Mouse (Mus musculus): ENCODE measurements around the gene 1700047I17Rik2. TPM values are rescaled to one million over a fixed set of nuclear protein-coding genes. Genes with fewer than 3 reads are reported as not detected.
"Not testable (repeated sequence)": the region's sequence is repeated elsewhere in the genome, so short reads cannot be mapped to it uniquely, and the experiment has no call there.

The 1700047I17Rik2 gene
- not detected in 2 replicates for polyA plus RNA-seq (2012; ENCODE audit: insufficient read depth, insufficient read length, missing spikeins)

DNA sequence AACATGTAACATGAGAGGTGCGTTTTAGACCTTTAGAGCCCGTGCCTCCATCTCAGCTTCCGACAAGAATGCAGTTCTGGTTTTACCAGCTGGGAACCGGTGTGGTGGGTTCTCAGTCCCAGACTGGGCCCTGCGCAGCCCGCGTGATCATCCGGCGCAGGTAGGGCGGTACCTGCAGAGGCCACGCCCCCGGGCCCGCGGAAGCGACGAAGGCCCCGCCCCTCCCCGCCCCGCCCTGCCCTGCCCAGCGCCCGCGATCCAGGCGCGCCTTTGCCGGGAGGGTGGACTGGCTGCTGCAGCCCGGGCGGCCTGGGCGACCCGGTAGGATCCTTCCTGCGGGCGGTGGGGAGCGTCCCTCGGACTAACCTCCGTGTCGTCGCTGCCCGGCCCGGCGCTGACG is at the start of gene 1700047I17Rik2:
TSS of gene 1700047I17Rik2 (plus strand) at position 287 of the 400 bp plus-strand sequence.
- H3K4me3 ChIP-seq (ENCODE audit: insufficient read depth, low read length) = not testable (repeated sequence)

GRCm38 (mm10) chr12:55154559-55155448 is 44.6 kb upstream of the 1700047I17Rik2 start, which contains the start of gene Srp54b:
Gene Srp54b (plus strand): TSS chr12:55155104.
- H3K27ac ChIP-seq (ENCODE audit: insufficient read depth, low read depth, low read length); H3K4me1 ChIP-seq (ENCODE audit: control insufficient read depth, insufficient read depth, low read length): not testable (repeated sequence)
- peak within 1 kb of the TSS; percentile 42 for H3K4me3 ChIP-seq (ENCODE audit: insufficient read depth, low read length)

More for the DNA sequence above, at the start of gene 1700047I17Rik2:
- not testable (repeated sequence) for H3K4me1 ChIP-seq (ENCODE audit: control insufficient read depth, insufficient read depth, low read length); H3K27ac ChIP-seq (ENCODE audit: insufficient read depth, low read depth, low read length)

GRCm38 (mm10) chr12:55155449-55155783 is 44.0 kb upstream of the 1700047I17Rik2 start:
- H3K27ac ChIP-seq (ENCODE audit: insufficient read depth, low read depth, low read length); H3K4me1 ChIP-seq (ENCODE audit: control insufficient read depth, insufficient read depth, low read length): not testable (repeated sequence)
- peak overlapping the region; percentile 42 for H3K4me3 ChIP-seq (ENCODE audit: insufficient read depth, low read length)

GRCm38 (mm10) chr12:55167034-55167557 is 32.3 kb upstream of the 1700047I17Rik2 start:
- not testable (repeated sequence) for H3K4me3 ChIP-seq (ENCODE audit: insufficient read depth, low read length); H3K4me1 ChIP-seq (ENCODE audit: control insufficient read depth, insufficient read depth, low read length); H3K27ac ChIP-seq (ENCODE audit: insufficient read depth, low read depth, low read length)

DNA sequence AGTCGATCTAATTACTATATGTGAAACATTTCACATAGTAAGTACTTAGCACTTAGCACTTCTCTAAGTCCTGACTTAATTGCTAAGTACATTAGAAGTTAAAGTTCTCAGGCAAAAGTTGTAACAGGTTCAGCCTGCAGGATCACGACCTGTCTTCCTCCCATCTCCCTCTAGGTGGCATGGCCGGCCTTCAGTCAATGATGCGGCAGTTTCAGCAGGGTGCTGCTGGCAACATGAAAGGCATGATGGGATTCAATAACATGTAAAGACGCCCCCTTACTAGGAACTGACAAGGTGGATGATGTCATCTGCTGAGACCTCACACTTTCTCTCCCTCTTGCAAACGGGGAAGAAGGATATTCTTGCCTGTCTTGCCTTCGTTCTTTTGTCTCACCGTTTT is 11.7 kb upstream of the 1700047I17Rik2 start:
- H3K27ac ChIP-seq (ENCODE audit: insufficient read depth, low read depth, low read length); H3K4me3 ChIP-seq (ENCODE audit: insufficient read depth, low read length); H3K4me1 ChIP-seq (ENCODE audit: control insufficient read depth, insufficient read depth, low read length): not testable (repeated sequence)

DNA sequence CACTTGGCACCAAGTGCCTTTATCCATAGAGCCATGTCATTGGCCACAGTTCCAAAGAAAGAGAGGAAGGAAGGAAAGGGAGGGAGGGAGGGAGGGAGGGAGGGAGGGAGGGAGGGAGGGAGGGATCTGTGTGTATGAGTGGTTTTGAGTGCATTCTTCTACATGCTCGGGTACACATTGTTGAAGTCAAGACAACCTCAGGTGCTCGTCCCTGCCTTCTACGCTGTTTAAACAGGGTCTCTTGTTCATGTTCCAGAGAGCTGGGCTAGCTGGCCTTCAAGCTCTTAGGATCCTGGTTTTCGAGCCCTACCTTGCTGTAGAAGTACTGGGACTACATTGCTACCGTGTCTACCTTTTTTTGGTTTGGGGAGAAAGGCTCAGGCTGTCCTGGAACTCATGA is 10.3 kb upstream of the 1700047I17Rik2 start:
- H3K4me1 ChIP-seq (ENCODE audit: control insufficient read depth, insufficient read depth, low read length); H3K27ac ChIP-seq (ENCODE audit: insufficient read depth, low read depth, low read length); H3K4me3 ChIP-seq (ENCODE audit: insufficient read depth, low read length): not testable (repeated sequence)

DNA sequence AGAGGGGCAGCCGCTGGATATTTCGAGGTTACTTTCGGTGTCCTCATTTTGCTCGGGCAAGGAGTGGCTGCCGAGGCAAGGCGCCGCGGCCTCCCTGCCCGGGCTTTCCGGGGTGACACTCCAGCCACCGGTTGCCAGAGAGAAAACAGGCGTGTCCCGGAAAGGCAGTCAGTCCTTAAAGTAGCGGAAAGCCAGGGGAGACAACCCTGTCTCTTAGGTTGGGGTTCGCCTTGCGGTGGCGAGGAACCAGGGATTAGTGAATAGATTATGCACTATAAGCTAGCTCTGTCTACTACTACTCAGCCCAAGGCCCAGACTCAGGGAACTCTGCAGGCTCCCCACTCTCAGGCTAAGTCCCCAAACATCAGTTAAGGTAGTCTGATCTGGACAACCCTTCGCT is 407 bp downstream of the 1700047I17Rik2 start:
- H3K27ac ChIP-seq (ENCODE audit: insufficient read depth, low read depth, low read length); H3K4me1 ChIP-seq (ENCODE audit: control insufficient read depth, insufficient read depth, low read length); H3K4me3 ChIP-seq (ENCODE audit: insufficient read depth, low read length): not testable (repeated sequence)

GRCm38 (mm10) chr12:55212944-55213343 is 13.6 kb downstream of the 1700047I17Rik2 start:
- not testable (repeated sequence) for H3K4me1 ChIP-seq (ENCODE audit: control insufficient read depth, insufficient read depth, low read length); H3K27ac ChIP-seq (ENCODE audit: insufficient read depth, low read depth, low read length); H3K4me3 ChIP-seq (ENCODE audit: insufficient read depth, low read length)

- H3K4me1 ChIP-seq (ENCODE audit: control insufficient read depth, insufficient read depth, low read length); H3K27ac ChIP-seq (ENCODE audit: insufficient read depth, low read depth, low read length): not testable (repeated sequence)
- H3K4me3 ChIP-seq (ENCODE audit: insufficient read depth, low read length) = peak within 1 kb of the TSS; percentile 42
Measured at GRCm38 (mm10) chr12:55229626-55230519, 30.5 kb downstream of the 1700047I17Rik2 start, which contains the start of gene Srp54c. Gene Srp54c (plus strand): TSS chr12:55230168.

GRCm38 (mm10) chr12:55230520-55230861 is 31.1 kb downstream of the 1700047I17Rik2 start:
- H3K4me1 ChIP-seq (ENCODE audit: control insufficient read depth, insufficient read depth, low read length); H3K27ac ChIP-seq (ENCODE audit: insufficient read depth, low read depth, low read length): not testable (repeated sequence)
- H3K4me3 ChIP-seq (ENCODE audit: insufficient read depth, low read length) = peak overlapping the region; percentile 42

- not testable (repeated sequence) for H3K4me3 ChIP-seq (ENCODE audit: insufficient read depth, low read length); H3K27ac ChIP-seq (ENCODE audit: insufficient read depth, low read depth, low read length); H3K4me1 ChIP-seq (ENCODE audit: control insufficient read depth, insufficient read depth, low read length)
Measured at GRCm38 (mm10) chr12:55242243-55242642, 42.9 kb downstream of the 1700047I17Rik2 start.

DNA sequence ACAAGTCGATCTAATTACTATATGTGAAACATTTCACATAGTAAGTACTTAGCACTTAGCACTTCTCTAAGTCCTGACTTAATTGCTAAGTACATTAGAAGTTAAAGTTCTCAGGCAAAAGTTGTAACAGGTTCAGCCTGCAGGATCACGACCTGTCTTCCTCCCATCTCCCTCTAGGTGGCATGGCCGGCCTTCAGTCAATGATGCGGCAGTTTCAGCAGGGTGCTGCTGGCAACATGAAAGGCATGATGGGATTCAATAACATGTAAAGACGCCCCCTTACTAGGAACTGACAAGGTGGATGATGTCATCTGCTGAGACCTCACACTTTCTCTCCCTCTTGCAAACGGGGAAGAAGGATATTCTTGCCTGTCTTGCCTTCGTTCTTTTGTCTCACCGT is 62.6 kb downstream of the 1700047I17Rik2 start:
- not testable (repeated sequence) for H3K4me1 ChIP-seq (ENCODE audit: control insufficient read depth, insufficient read depth, low read length); H3K27ac ChIP-seq (ENCODE audit: insufficient read depth, low read depth, low read length); H3K4me3 ChIP-seq (ENCODE audit: insufficient read depth, low read length)

DNA sequence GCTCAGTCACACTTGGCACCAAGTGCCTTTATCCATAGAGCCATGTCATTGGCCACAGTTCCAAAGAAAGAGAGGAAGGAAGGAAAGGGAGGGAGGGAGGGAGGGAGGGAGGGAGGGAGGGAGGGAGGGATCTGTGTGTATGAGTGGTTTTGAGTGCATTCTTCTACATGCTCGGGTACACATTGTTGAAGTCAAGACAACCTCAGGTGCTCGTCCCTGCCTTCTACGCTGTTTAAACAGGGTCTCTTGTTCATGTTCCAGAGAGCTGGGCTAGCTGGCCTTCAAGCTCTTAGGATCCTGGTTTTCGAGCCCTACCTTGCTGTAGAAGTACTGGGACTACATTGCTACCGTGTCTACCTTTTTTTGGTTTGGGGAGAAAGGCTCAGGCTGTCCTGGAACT is 64.0 kb downstream of the 1700047I17Rik2 start:
- not testable (repeated sequence) for H3K27ac ChIP-seq (ENCODE audit: insufficient read depth, low read depth, low read length); H3K4me1 ChIP-seq (ENCODE audit: control insufficient read depth, insufficient read depth, low read length); H3K4me3 ChIP-seq (ENCODE audit: insufficient read depth, low read length)

Data from bone marrow macrophage, adult 2 months (primary cell).